Mouse (Mus musculus) mesoderm, embryonic 11.5 days (tissue): Measurements from ENCODE around the gene Dnah3.

Source experiments
- DNase-seq: peaks from one replicate; pipeline ENCODE4 v3.0.0-alpha.2; 2012; ENCODE audit warnings: low read depth, low spot score

The Dnah3 gene

DNA sequence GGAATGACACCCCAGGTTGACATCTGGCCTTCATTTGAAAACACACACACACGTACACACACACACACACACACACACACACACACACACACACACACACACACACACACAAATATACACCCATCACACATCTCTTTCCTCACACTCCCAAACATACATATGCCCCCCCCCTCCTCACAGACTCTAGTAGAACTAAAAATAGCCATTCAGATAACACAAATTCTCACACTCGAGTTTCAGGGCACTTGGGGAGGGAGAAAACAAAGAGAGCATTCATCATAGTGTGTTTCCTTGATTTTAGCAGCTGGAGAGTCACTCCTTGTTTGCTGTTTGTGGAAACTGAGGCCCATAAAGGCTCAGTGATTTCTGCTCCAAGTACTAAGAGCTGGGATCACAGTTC is 41.1 kb downstream of the Dnah3 start:
- no peak for DNase-seq

DNA sequence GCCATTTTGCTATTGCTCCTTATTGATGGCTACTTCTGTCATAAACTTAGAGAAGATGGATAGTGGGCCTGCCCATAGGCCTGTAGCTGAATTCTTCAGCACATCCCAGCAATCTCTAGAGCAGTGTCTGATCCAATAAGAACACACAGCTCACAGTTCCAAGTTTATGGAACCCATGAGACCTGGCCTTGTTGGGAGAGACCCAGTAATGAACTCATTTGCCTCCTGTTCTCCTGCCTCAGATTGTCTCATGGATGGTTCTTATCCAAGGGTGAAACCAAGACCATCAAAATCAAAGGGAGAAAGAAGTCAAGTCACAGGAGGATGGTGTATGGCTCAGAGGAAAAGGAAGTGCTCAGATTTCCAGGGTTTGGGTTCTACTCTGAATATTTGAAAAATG is 44.6 kb downstream of the Dnah3 start:
- DNase-seq, result no peak

DNA sequence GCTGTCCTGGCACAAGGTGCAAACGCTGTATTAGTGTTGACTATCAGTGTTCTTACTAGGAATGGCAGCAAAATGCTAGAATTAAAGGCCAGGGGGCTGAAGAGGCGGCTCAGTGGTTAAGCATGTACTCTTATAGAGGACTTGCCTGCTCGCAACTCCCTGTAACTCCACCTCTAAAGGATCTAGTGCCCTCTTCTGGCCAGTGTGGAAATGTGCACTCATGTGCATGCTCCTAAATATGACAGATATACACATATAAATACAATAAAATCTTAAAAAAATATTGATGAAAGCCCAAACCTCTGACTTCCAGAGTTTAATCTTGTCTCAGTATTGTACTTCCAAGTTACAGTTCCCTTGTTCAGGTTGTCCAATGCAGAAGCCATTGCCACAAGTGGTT is 51.1 kb downstream of the Dnah3 start:
- no peak for DNase-seq

GRCm38 (mm10) chr7:120036422-120036821 is 58.7 kb downstream of the Dnah3 start:
- no peak for DNase-seq

- DNase-seq, result no peak
Measured at GRCm38 (mm10) chr7:120034996-120035395, 60.1 kb downstream of the Dnah3 start.

GRCm38 (mm10) chr7:120034566-120034965 is 60.5 kb downstream of the Dnah3 start:
- DNase-seq, result peak; percentile 3

DNA sequence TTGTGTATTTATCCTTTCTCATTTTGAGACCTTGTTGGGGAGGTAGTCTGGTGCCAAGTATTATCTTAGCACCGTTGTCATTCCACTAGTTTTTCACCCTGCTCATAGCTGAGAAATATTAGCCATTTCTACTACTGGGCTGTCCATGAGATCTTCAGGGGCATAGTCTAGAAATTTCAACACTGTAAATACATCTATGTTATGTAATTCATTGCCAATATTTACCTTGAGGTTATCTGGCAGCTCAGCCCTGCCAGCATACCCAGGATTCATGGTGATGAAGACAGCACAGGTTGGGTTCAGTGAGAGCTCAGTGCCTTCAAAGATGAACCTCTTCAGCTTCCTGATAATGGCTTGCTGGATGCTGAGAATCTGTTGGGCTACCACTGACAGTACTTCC is 66.4 kb downstream of the Dnah3 start:
- no peak for DNase-seq

- no peak for DNase-seq
Measured at GRCm38 (mm10) chr7:119997066-119997465, 98.0 kb downstream of the Dnah3 start.

DNA sequence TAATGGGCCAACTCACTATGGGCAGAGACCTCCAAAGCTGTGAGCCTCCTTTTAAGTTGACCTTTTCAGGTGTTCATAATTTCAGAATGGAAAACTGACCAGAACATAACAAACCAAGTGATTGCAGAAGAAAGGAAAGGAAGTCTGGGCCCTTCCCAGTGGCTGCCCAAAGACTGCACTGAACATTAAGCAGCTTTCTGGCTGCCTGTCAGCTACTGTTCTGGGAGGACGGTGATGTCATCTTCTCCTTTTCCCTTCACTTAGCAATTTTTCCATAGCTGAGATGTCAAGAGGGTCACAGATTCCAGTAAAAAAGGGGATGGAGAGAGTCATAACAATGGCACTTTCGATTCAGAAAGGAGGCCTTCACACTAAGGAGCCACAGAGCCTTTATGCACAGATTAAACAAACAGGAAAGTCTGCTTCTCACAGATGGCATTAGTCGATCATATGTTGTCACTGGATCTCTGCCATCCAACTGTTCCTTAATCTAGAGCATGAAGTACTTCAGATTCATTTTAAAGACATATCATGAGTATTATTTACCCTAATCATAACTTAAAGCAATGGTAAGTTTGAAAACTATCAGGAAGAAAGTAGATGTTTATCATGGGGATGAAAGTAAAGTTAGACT is 109.7 kb downstream of the Dnah3 start:
- no peak for DNase-seq

- no peak for DNase-seq
Measured at GRCm38 (mm10) chr7:119980170-119980569, 114.9 kb downstream of the Dnah3 start.

DNA sequence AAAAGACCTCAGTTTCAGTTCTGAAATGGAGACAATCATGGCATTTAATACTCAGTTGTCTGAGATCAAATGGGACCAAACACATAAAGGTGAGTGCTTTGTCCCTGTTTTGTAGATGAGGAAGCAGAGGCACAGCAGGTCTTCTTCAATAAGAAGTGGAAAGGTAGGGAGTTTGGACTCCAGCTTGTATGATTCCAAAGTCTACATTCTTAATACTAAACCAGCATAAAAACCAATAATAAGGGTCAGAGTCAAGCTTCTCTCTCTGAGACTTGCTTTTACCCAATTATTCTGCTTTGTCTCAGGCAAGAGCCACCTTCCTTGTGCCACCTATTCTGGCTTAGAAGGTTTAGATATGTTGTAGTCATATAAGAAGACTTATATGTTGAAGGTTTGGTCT is 116.5 kb downstream of the Dnah3 start:
- DNase-seq, result no peak

DNA sequence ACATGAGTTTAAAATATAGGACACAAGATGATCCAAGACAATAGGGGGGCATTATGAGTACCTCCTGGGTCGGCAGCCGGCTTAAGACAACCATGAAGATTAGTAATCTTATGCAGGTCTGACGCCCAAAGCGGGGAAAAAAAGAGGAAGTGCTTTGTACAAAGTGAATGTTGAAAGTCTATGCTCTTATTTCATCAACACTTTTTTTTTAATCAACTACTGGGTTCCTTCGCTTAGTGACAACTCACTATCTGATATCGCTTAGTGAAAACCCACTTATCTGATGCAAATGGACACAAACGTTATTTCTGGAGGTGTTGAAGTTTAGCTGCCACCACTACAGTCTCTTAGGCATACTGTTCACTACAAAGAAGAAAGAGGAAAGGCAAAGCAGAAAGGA is 117.5 kb downstream of the Dnah3 start:
- DNase-seq, result no peak

DNA sequence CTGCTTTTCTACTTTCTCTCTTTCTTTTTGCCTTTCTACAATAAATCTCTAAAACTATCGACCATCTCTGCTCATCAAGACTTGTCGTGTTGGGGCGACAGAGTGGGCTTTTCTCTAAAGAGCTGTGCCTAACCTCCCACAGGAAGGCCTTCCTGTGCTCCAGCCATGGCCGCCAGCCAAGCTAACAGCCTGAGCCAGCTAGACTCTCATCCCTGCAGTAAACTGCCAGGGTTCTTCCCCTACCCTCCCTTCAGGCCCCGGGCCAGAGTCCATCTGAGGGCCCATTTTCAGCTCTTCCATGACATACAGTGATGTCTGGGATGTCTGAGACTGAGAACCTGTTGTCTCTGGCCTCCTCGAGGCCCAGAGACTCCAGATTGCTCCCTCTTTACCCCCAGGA is 118.8 kb downstream of the Dnah3 start:
- DNase-seq, result no peak

DNA sequence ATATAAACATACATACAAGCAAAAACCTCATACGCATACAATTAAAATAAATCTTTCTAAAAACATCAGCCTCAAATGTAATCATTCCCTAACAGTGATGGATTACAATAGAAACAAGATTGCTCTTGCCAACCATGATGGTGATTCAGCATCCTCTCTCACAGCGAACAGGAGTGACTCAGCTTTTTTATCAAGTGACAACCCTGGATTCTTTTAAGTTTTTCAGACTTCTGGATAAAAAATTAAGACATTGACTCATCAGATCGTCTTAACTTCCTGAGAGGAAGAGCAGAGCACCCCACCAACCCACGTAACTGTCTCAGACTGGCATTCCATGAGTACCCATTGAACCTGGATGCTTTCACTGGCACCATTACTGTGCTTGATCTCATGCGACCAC is 120.9 kb downstream of the Dnah3 start:
- no peak for DNase-seq

- no peak for DNase-seq
Measured at GRCm38 (mm10) chr7:119969320-119969719, 125.8 kb downstream of the Dnah3 start.

GRCm38 (mm10) chr7:119965651-119966395 is 129.3 kb downstream of the Dnah3 start:
- DNase-seq, result no peak

DNA sequence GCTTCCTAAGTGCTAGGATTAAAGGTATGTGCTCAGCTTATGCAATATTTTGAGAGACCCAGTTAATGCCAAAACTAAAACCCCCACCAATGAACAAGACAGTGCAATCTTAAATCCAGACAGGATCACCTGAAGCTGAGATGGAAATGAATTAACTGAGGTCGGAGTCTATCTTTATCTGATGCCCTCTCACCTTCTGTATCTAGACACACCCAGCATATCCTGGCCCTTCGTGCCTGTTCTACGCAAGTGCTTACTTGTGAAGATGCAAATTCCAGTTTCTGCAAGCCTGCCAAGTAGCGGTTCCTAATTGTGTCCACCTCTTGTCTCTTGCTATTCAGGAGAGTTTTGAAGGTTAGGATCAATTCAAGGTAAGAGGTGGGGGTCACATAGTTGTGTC is 129.9 kb downstream of the Dnah3 start:
- DNase-seq, result no peak

DNA sequence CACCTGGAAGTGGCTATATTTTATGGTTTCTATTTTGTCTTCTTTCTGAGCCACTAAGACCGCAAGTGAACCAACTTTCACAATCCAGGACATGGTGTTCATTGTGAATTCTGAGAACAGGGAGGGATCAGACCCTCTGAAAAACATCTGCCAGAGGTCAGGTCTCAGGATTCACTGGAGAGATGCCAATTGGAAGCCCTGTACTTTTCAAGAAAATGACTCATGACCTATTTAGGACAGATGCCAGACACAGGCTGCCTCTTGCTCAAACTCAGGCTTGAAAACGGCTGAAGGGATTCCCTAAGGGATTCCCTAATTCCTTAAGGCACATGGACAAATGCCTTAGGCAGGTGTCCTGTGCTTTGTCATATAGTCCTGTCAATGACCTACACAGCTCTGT is 134.0 kb downstream of the Dnah3 start:
- DNase-seq, result peak; percentile 6

DNA sequence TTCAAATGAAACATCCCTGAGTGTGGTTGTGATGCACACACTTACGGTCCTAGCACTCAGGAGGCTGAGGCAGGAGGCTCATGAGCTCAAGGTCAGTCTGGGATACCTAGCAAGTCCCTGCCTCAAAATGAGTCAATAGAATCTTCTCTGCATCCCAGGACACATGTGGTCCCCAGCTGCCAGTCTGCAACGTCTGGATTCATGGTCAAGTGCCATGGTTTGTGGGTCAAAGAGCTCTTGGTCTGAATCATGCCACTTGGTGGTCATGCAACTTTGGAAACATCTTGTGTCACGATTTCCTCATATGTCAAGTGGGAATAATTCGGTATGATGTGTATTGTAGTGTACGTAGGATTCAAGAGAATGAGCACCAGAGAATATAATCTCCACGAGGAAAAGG is 134.5 kb downstream of the Dnah3 start:
- no peak for DNase-seq

GRCm38 (mm10) chr7:119960006-119960405 is 135.1 kb downstream of the Dnah3 start:
- no peak for DNase-seq

- no peak for DNase-seq
Measured at GRCm38 (mm10) chr7:119959491-119959890, 135.6 kb downstream of the Dnah3 start.

GRCm38 (mm10) chr7:119959091-119959490 is 136.0 kb downstream of the Dnah3 start:
- DNase-seq, result no peak

DNA sequence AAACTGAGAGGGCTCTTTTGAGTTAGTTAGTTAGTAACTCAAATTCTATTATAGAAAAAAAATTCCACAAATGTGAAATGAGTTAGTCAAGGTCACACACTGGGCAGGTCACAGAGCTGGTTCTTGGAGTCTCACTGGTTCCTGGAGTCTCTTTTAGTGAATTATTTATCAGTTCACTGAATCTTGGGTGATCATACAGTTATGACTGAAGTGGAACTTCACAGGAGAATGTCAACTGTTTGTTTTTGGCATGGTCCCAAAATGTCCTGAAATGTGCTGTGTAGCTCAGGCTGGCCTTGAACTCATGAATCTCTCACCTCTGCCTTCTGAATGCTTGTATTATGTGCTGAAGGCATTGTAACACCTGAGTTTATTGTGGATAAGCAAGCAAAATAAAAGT is 137.7 kb downstream of the Dnah3 start:
- DNase-seq, result no peak

DNA sequence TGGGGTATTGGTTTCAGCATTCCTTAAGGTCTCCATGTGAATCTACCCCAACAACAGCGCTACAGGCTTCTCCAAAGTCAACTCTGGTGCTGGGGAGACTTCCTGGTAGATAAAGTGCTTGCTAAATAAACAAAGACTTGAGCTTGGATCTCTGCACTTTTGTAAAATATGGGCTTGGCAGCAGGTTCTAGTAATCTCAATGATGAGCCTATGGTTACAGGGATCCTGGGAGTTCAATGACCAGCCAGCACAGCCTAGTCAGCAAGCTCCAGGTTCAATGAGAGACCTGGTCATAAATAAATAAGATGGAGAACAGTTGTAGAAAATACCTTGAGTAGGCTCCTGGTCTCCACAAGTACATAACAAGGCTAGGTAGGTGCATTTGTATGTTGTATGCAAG is 141.0 kb downstream of the Dnah3 start:
- no peak for DNase-seq
